Mouse (Mus musculus): ENCODE data around the gene Gm20850.

Gm20850 gene

DNA sequence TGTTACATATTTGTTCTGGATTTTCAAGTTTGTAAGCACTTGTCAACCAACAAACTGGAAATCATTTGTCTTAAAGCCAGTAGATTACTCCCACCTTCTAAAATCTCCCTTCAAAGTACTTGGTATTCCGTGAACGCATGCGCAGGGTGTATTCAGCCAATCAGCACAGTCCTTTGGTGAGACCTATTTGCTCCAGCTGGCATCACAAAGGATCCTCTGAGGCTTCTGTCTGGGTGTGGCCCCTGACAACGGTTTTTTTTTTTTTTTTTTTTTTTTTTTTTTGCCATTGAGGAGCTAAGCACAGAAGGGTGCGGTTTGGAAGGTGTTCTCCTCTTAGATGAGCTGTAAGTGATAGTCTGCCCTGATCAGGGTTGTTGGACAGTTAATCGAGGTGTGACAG, at the start of gene Gm20850:
Gene Gm20850, plus strand, starts transcription at position 301 of the 400 bp plus-strand sequence.
- no CpG with 5 or more reads among the region's 6 CpGs for WGBS
